Mouse (Mus musculus): ENCODE results near the gene Zbtb7b. TPM values are rescaled to one million over a fixed set of nuclear protein-coding genes. Genes with fewer than 3 reads are reported as not detected.

Zbtb7b gene
- polyA plus RNA-seq, 1 experiment, result 2.8 TPM

DNA sequence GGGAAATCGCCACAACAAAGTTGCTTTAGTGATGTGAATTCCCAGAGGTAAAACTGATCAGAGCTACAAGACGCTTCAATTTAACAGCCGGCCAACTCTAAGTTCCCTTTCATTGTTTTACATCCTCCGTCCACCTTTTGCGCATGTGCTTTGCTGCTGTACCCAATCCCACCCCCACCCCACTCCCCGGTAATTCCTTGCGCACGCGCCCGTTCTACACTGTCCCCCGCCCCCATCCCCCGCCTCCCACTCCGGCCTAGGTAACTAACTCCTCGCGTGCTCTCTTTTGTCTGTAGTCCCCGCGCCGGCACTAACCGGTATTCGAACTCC lies 23.2 kb upstream of the Zbtb7b start:
- DNase-seq (ENCODE audit: low read depth), result peak; percentile 95
- TF ChIP-seq CTCF (IDR thresholded peaks at IDR 0.05; ENCODE audit: borderline replicate concordance, extremely low read depth, insufficient read depth, insufficient read length), result no peak
- TF ChIP-seq POLR2A (IDR thresholded peaks at IDR 0.05; ENCODE audit: borderline replicate concordance, extremely low read depth, insufficient read depth, insufficient read length, poor library complexity, severe bottlenecking), result 0 out of 2 replicates have a peak, but pooled peaks have one; percentile 26

DNA sequence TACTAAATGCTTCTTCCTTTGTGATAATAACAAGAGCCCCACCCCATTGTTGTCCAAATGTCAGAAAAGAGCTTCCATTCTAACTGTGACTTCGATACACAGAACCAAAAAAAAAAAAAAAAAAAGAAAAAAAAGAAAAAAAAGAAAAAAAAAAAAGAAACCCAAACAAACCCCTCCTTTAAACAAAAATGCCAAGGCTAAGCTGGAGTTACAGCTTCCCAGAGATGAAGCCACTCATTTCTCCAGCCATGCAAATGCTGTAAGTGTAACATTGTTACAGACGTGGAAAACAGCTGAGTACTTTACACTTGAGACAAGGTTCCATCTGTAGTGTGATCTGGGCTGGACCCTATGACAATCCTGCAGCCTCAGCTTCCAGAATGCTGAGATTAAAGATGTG lies 22.6 kb upstream of the Zbtb7b start:
- DNase-seq (ENCODE audit: low read depth), result no peak
- TF ChIP-seq POLR2A (IDR thresholded peaks at IDR 0.05; ENCODE audit: borderline replicate concordance, extremely low read depth, insufficient read depth, insufficient read length, poor library complexity, severe bottlenecking) (no peak), CTCF (IDR thresholded peaks at IDR 0.05; ENCODE audit: borderline replicate concordance, extremely low read depth, insufficient read depth, insufficient read length) (no peak)

DNA sequence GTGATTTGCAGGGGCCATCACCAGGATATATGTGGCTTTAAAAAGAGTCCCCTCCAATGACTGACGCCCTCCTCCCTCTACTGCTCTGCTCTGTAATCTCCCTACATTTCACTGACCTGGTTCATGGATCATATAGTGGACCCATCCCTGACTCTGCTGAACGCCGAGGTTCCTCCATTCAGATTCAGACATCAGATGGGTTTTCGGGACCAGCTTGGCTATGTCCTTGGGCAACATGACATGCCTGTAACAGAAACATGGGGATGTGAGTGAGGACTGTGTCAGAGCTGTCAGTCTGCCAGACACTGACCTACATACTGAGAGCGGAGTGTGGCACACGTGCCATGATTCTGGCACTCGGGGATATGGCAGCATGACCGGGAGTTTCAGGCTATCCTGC lies 21.6 kb upstream of the Zbtb7b start:
- DNase-seq (ENCODE audit: low read depth), result no peak
- TF ChIP-seq POLR2A (IDR thresholded peaks at IDR 0.05; ENCODE audit: borderline replicate concordance, extremely low read depth, insufficient read depth, insufficient read length, poor library complexity, severe bottlenecking), result no peak
- no peak for TF ChIP-seq CTCF (IDR thresholded peaks at IDR 0.05; ENCODE audit: borderline replicate concordance, extremely low read depth, insufficient read depth, insufficient read length)

DNA sequence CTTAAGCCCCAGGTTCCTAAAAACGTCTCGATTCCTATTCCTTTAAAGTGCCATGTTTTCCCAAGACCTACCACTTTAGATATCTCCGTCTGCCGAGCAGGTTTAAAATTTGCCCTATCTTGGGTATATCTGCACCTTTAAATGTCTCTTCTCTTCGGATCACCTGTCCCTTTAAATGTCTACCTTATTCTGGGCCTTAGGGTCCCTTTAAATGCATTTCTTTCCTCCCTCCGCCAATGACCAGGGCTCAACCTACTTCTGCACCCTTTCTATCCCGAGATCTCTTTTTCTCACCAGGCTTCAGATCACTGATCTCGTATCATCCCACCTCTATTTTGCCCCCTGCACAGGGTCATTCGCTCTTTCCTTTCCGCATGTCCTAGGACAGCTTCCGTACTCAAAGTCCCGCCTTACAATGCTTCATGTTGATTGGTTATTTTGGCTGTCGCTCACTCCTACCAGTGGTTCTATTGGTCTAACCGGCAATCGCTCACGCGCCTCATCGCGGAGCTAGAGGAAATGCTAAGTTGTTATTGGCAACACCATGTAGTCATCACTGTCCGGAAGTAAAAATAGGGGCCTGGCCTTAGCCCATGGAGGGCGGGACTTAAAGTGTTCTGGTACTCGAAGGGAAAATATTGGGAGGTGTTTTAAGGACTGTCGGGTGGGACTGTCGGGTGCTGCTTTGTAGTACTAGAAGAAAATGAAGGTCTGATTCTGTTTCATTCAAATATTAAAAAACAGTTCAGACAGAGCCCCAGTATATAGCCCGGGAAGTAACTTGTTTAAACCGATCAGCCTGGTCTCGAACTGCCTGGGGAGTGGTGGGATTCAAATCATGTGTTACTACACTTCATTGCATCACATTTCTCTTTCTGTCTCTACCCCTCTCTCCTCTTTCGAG lies 17.2 kb upstream of the Zbtb7b start, which contains the start of gene Flad1:
TSS of gene Flad1 (minus strand) at position 381 of the 904 bp plus-strand sequence.
- DNase-seq (ENCODE audit: low read depth), result peak; percentile 100
- no peak for TF ChIP-seq POLR2A (IDR thresholded peaks at IDR 0.05; ENCODE audit: borderline replicate concordance, extremely low read depth, insufficient read depth, insufficient read length, poor library complexity, severe bottlenecking)
- no peak for TF ChIP-seq CTCF (IDR thresholded peaks at IDR 0.05; ENCODE audit: borderline replicate concordance, extremely low read depth, insufficient read depth, insufficient read length)

DNA sequence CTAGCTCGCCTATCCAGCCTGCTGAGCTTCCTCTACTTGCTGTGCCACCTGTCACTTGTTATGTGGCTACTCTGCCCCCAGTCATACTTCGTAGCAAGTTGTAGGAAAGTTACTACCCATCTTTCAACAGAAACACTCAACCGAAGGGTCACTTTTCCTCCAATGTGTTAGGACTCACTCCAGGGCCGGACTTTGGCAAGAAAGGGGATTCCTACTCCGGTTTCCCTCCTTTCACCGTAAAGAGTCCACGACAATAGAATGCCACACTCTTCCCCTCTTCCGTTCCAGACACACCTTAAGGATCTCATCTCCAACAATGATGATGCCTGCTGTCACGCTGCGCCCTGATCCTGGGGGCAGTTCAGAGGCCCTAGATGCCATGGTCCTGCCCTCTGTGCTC lies 16.3 kb upstream of the Zbtb7b start:
- TF ChIP-seq POLR2A (IDR thresholded peaks at IDR 0.05; ENCODE audit: borderline replicate concordance, extremely low read depth, insufficient read depth, insufficient read length, poor library complexity, severe bottlenecking), result no peak
- no peak for TF ChIP-seq CTCF (IDR thresholded peaks at IDR 0.05; ENCODE audit: borderline replicate concordance, extremely low read depth, insufficient read depth, insufficient read length)
- DNase-seq (ENCODE audit: low read depth), result no peak

DNA sequence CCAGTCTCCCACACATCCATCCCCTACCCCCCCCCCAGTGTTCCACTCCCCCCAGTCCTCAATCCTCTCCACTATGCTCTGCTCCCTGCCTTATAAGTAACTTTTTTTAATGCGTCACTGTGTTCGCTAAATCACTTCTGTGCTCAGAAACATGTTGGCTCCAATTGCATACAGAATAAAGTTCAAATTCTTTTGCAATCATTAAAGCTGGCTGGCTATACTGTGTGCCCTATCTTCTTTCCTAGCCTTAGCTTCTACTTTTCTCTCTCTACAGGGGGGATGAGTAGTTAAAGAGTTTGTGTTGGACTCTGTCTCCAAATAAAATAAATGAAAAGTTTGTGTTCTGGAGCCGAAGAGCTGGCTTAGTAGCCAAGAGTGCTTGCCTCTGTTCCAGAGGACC lies 15.1 kb upstream of the Zbtb7b start:
- no peak for TF ChIP-seq POLR2A (IDR thresholded peaks at IDR 0.05; ENCODE audit: borderline replicate concordance, extremely low read depth, insufficient read depth, insufficient read length, poor library complexity, severe bottlenecking)
- TF ChIP-seq CTCF (IDR thresholded peaks at IDR 0.05; ENCODE audit: borderline replicate concordance, extremely low read depth, insufficient read depth, insufficient read length), result no peak
- no peak for DNase-seq (ENCODE audit: low read depth)

DNA sequence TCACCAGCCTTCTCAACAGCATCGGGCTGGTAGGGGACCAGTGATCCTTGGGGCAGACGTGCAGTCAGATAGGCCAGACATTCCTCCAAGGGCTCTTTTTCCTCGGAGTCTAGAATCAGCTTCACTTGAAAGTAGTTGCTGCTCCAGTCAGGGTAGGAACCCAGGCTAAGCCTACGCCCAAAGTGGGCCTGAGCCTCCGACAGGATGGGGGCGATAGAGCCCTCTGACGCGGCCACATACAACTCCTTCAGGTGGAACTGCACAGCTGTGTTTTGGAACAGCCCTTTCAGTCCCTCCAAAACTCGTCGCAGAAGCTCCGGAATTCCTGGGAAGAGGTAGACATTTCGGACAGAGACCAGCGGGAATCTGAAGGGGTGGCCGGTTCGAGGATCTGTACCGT lies 13.9 kb upstream of the Zbtb7b start:
- DNase-seq (ENCODE audit: low read depth), result no peak
- no peak for TF ChIP-seq CTCF (IDR thresholded peaks at IDR 0.05; ENCODE audit: borderline replicate concordance, extremely low read depth, insufficient read depth, insufficient read length)
- TF ChIP-seq POLR2A (IDR thresholded peaks at IDR 0.05; ENCODE audit: borderline replicate concordance, extremely low read depth, insufficient read depth, insufficient read length, poor library complexity, severe bottlenecking), result no peak

DNA sequence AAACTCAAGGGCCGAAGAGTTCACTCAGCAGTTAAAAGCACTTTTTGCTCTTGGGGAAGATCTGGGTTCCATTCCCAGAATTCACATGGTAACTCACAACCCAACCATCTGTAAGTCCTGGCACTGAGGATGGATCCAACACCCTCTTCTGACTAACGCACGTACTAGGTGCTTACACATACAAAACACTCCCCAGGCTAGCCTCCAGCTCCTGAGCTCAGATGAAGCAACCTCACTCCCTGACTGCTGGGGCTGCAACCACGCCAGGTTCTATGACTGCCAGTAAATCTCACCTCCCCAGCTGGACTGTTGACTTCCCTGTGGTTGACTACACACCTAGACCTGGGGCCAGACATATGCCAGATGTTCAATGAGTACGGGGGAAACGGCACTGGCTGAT lies 12.3 kb upstream of the Zbtb7b start:
- TF ChIP-seq POLR2A (IDR thresholded peaks at IDR 0.05; ENCODE audit: borderline replicate concordance, extremely low read depth, insufficient read depth, insufficient read length, poor library complexity, severe bottlenecking) (no peak), CTCF (IDR thresholded peaks at IDR 0.05; ENCODE audit: borderline replicate concordance, extremely low read depth, insufficient read depth, insufficient read length) (no peak)
- DNase-seq (ENCODE audit: low read depth), result no peak

DNA sequence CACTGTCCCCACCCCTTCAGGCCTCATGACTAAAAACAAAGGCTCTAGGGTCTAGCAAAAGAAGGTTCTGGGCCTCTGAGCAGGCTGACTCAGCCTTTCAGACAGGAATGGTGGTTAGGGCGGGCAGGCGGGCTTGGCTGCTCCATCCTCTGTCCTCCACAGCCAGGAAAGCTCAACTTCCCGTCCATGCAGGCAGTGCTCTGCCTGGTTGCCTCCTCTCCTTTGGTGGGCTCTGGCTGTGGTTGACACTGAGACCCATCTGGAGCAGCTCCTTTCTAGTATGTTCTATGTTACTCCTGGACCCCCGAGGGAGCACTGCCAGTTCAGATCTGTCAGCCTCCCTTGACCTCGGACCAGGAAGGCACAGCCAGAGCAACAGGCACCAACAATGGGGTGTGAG lies 8.1 kb upstream of the Zbtb7b start, which contains the start of gene Lenep:
TSS of gene Lenep (minus strand) at position 101 of the 400 bp plus-strand sequence.
- TF ChIP-seq POLR2A (IDR thresholded peaks at IDR 0.05; ENCODE audit: borderline replicate concordance, extremely low read depth, insufficient read depth, insufficient read length, poor library complexity, severe bottlenecking) (no peak), CTCF (IDR thresholded peaks at IDR 0.05; ENCODE audit: borderline replicate concordance, extremely low read depth, insufficient read depth, insufficient read length) (no peak)
- DNase-seq (ENCODE audit: low read depth), result no peak

DNA sequence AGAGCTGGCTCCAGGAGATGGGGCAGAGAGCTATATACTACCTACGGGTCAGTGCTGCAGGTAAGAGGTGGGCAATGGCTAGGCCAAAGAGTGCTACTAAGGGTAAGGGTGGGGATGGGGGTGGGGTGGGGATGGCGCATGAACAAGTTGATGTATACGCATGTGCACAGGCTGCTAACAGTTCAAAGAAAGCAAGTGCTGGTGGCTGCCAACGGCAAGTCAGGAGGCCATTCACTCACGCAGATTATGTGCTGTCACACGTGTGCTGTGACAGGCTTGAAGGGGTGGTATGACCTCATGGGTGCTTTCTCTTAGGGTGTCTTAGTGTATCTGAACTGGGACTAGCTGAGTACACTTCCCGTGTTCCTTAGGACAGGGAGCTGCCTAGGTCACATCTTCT lies 6.8 kb upstream of the Zbtb7b start:
- no peak for DNase-seq (ENCODE audit: low read depth)
- no peak for TF ChIP-seq POLR2A (IDR thresholded peaks at IDR 0.05; ENCODE audit: borderline replicate concordance, extremely low read depth, insufficient read depth, insufficient read length, poor library complexity, severe bottlenecking)
- no peak for TF ChIP-seq CTCF (IDR thresholded peaks at IDR 0.05; ENCODE audit: borderline replicate concordance, extremely low read depth, insufficient read depth, insufficient read length)

DNA sequence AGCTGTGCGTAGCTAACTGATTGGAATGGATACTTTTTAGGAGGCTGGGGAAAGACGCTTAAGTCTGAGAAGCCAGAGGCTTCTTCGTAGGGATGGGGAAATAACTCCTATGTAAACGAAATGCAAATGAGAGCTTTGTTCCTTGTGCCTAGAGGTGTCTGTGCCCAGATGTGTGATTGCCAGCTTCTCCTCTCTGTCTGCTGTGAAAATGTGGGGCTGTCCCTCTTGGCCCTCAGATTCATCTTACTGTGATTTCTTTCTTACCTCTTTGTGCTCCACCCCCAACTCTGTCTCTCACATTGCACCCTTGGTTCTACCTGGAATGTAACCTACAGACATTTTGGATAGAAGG lies 2.1 kb upstream of the Zbtb7b start:
- no peak for TF ChIP-seq CTCF (IDR thresholded peaks at IDR 0.05; ENCODE audit: borderline replicate concordance, extremely low read depth, insufficient read depth, insufficient read length)
- no peak for TF ChIP-seq POLR2A (IDR thresholded peaks at IDR 0.05; ENCODE audit: borderline replicate concordance, extremely low read depth, insufficient read depth, insufficient read length, poor library complexity, severe bottlenecking)
- DNase-seq (ENCODE audit: low read depth), result no peak

Data from brain, embryonic 14.5 days (tissue).